Mouse (Mus musculus) limb, embryonic 15.5 days (tissue): ENCODE measurements around the gene Olfr807. TPM values are rescaled to one million over a fixed set of nuclear protein-coding genes. Genes with fewer than 3 reads are reported as not detected.

Experiments
- ATAC-seq: fragments of 200-750 bp; cut with Nextera tagmentation; 2 replicates; pipeline ENCODE4 v1.8.0; 2017; ENCODE audit warnings: low read depth, moderate TSS enrichment; ENCODE audit not compliant: insufficient number of reproducible peaks, low FRiP score, low TSS enrichment
- H3K27ac ChIP-seq: fragments of 300-500 bp; sonication (generic); 2 replicates; pipeline ENCODE4 v1.5.1; 2015; ENCODE audit warnings: moderate library complexity, mild to moderate bottlenecking, inconsistent platforms
- H3K27me3 ChIP-seq: fragments of 300-500 bp; sonication (generic); 2 replicates; pipeline ENCODE4 v1.6.1; 2015; ENCODE audit warnings: inconsistent platforms
- H3K36me3 ChIP-seq: fragments of 300-500 bp; sonication (generic); 2 replicates; pipeline ENCODE4 v1.6.1; 2015; ENCODE audit warnings: inconsistent platforms
- H3K4me1 ChIP-seq: fragments of 300-500 bp; sonication (generic); 2 replicates; pipeline ENCODE4 v1.6.1; 2015; ENCODE audit warnings: inconsistent platforms
- H3K4me2 ChIP-seq: fragments of 300-500 bp; sonication (generic); 2 replicates; pipeline ENCODE4 v1.6.1; 2015; ENCODE audit warnings: mild to moderate bottlenecking, inconsistent platforms
- H3K4me3 ChIP-seq: fragments of 300-500 bp; sonication (generic); 2 replicates; pipeline ENCODE4 v1.5.1; 2015; ENCODE audit warnings: mild to moderate bottlenecking, inconsistent platforms
- H3K9ac ChIP-seq: fragments of 300-500 bp; sonication (generic); 2 replicates; pipeline ENCODE4 v1.6.1; 2015; ENCODE audit warnings: inconsistent platforms
- H3K9me3 ChIP-seq: fragments of 300-500 bp; sonication (generic); 2 replicates; pipeline ENCODE4 v1.6.1; 2016; ENCODE audit warnings: inconsistent platforms
- WGBS: fragments of 180-500 bp; shearing (Covaris S2); methylation state at CpG from one replicate; pipeline ENCODE4 v1.1.7; 2015; 5-methylcytosine and 5-hydroxymethylcytosine counted together
- microRNA-seq: library from miRNA; unstranded; fragments of <30 nt; microRNA quantifications from one replicate; pipeline ENCODE4, GENCODE M21; 2016
- polyA plus RNA-seq: library from polyadenylated mRNA; unstranded; fragments of >200 nt; fragmentation: Nextera tagmentation; extraction: Ambion mirVana; gene quantifications from 2 replicates; pipeline ENCODE4 v1.2.1, GENCODE M21; 2015

Olfr807 gene
- not detected in 2 replicates for polyA plus RNA-seq

DNA sequence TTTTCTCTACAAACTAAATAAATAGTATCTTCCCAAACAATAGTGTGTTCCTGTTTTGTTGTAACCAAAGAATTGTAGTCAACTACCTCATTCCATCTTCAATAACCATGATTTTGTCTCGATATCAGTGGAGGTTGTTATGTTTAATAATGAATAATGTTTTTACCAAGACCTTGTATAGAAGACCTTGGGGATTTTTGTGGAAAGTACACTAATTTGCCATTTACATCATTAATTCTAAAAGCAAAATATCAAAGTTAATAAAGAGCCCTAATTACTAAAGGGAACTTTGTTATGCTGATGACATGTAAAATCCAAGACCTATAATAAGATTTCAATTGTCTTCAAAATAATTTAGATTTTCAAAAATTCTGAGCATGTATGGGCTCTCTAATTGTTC, at the start of gene Olfr807:
Olfr807 (minus strand) TSS at position 101 of the 400 bp plus-strand sequence.
- no peak within 1 kb of the TSS for H3K27ac ChIP-seq
- 81% methylated on average over 1 of the region's 1 CpGs for WGBS
- H3K4me2 ChIP-seq = no peak within 1 kb of the TSS
- H3K36me3 ChIP-seq = no peaks in the 10 kb centered on the region
- no peak for ATAC-seq
- no peak within 1 kb of the TSS for H3K9ac ChIP-seq
- H3K9me3 ChIP-seq = no peaks in the 10 kb centered on the region
- no peaks in the 10 kb centered on the region for H3K4me1 ChIP-seq
- no peaks in the 10 kb centered on the region for H3K27me3 ChIP-seq
- H3K4me3 ChIP-seq = no peak within 1 kb of the TSS

DNA sequence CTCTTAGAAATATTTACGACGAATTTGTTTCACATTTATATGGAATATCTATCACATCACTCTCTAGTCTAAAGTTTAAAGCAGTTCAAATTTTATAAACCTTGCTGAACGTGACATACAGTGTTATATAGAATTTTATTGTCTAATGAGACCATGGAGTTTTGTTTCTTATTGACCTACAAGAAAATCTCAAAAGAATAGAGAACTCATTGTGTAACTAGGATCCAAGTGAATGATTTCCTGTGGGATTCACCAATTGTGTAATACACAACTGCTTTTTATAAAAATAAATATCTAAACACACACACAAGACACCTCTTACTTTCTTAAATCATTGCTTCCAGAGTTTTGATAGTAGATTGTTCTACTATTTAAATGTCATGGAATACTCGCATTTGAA, 46.7 kb upstream of the Olfr807 start, which contains the start of gene Olfr811:
Olfr811 (minus strand) TSS at position 101 of the 400 bp plus-strand sequence.
- no peak within 1 kb of the TSS for H3K4me2 ChIP-seq
- H3K9ac ChIP-seq = no peak within 1 kb of the TSS
- ATAC-seq = no peak
- H3K4me3 ChIP-seq = no peak within 1 kb of the TSS
- 79% methylated on average over 4 of the region's 4 CpGs for WGBS
- no peak within 1 kb of the TSS for H3K27ac ChIP-seq
- H3K36me3 ChIP-seq = no peaks in the 10 kb centered on the region
- no peaks in the 10 kb centered on the region for H3K4me1 ChIP-seq
- H3K9me3 ChIP-seq = no peaks in the 10 kb centered on the region
- H3K27me3 ChIP-seq = no peaks in the 10 kb centered on the region

DNA sequence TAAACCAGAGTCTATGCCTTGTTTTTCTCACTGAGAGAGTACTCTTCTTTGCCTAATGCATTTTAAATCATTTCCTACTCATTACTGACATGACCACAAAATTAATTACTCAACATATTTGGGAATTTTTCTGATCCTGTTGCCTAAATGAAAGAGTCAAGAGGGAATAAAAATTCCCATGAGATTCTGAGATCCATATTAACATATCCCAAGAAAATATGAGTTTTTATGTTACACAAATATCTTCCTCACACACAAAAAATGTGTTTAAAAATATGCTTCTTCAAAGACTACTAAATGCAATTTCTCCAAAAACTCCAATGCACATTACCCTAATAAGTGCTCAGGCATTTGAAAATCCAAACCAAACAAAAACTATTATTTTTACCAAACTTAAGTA, 37.2 kb upstream of the Olfr807 start, which contains the start of gene Olfr810:
Olfr810 (minus strand) TSS at position 101 of the 400 bp plus-strand sequence.
- Histone ChIP-seq H3K27me3 (no peaks in the 10 kb centered on the region), H3K36me3 (no peaks in the 10 kb centered on the region), H3K9ac (no peak within 1 kb of the TSS), H3K4me2 (no peak within 1 kb of the TSS), H3K4me1 (no peaks in the 10 kb centered on the region), H3K27ac (no peak within 1 kb of the TSS), H3K4me3 (no peak within 1 kb of the TSS), H3K9me3 (no peaks in the 10 kb centered on the region)
- no peak for ATAC-seq

DNA sequence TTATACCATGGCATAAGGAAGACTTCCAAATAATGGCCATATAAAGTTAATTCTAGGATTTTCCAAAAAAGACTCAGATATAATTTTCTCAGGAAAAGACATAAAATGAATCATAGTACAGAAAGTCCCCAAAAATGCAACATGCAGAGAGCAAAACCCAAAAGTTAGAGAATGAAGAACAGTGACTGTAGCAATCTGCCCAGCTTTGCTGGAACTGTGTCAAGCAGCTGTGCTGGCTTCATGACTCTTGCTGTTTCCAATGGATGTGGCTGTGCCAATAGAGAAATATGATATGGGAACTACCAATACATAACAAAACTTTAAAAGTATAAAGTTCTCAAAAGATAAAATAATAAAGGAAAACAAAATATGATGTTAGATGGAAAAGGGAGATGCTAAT, 20.5 kb upstream of the Olfr807 start:
- Histone ChIP-seq H3K36me3 (no peaks in the 10 kb centered on the region), H3K4me1 (no peaks in the 10 kb centered on the region), H3K27me3 (no peaks in the 10 kb centered on the region), H3K4me2 (no peak overlapping the region), H3K4me3 (no peak overlapping the region), H3K9ac (no peak overlapping the region), H3K9me3 (no peaks in the 10 kb centered on the region), H3K27ac (no peak overlapping the region)
- no peak for ATAC-seq

DNA sequence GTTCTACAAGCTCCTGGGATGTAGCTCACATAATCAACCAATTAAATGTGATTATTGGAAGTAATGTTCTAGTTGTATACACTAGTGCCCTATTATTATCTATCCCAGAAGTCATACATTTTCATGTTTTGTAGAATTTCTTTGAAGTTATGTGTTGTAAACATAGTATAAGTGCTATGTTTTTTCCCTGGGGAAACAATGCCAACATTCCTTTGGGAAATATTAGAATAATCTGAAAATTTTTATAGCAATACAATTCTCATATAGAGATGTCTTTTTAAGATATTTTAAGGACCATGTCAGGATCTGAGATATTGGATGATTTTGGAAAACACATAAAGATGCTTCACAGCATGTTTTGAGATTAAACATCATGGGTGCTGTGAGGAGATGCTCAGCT, 16.7 kb upstream of the Olfr807 start, which contains the start of gene Olfr809:
Olfr809 (plus strand) TSS at position 301 of the 400 bp plus-strand sequence.
- Histone ChIP-seq H3K27ac (no peak within 1 kb of the TSS), H3K9me3 (no peaks in the 10 kb centered on the region)

DNA sequence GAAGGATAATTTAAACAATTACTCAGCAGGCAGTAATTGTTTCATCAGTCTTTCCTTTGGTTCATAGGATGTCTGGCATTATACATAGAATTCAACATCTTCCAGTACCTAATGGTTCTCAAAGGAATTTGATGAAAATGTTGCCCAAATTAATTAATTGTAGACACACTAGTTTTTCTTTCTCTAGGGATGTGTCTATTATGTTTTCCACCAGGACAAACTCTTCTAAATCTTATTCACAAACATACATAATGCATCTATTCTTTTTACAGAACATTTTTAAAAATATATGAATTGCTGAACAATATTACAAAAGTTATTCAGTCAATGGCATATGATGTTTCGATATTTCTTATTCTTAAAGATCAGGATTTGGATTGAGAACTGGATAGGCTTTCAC, 7.6 kb upstream of the Olfr807 start, which contains the start of gene Olfr808:
Olfr808 (plus strand) TSS at position 301 of the 400 bp plus-strand sequence.
- ATAC-seq = no peak
- WGBS = 88% methylated on average over 1 of the region's 1 CpGs
- Histone ChIP-seq H3K4me2 (no peak within 1 kb of the TSS), H3K27ac (no peak within 1 kb of the TSS), H3K4me3 (no peak within 1 kb of the TSS), H3K36me3 (no peaks in the 10 kb centered on the region), H3K4me1 (no peaks in the 10 kb centered on the region), H3K9me3 (no peaks in the 10 kb centered on the region), H3K9ac (no peak within 1 kb of the TSS), H3K27me3 (no peaks in the 10 kb centered on the region)

More for the DNA sequence above, 16.7 kb upstream of the Olfr807 start, which contains the start of gene Olfr809:
- Histone ChIP-seq H3K4me2 (no peak within 1 kb of the TSS), H3K9ac (no peak within 1 kb of the TSS), H3K4me1 (no peaks in the 10 kb centered on the region), H3K27me3 (no peaks in the 10 kb centered on the region), H3K4me3 (no peak within 1 kb of the TSS), H3K36me3 (no peaks in the 10 kb centered on the region)
- no peak for ATAC-seq

DNA sequence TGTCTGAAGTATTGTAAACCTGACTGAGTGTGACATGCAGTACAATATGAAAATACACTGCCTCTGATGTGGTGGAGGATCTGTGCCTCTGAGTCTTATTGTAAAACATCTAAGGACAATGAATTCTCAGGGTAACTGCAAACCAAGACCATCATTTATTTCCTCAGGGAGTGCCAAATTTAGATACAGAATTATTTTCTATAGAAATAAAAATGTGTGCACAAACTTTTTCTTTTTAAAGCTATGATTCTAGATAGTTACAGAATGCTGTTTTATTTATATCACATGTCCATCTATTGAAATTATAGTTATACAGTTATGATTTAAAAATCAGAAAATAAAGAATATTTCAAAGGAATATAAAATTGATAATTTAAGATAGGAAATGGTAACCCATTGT, 15.8 kb downstream of the Olfr807 start, which contains the start of gene Olfr806:
Olfr806 (minus strand) TSS at position 101 of the 400 bp plus-strand sequence.
- ATAC-seq = no peak
- no peak within 1 kb of the TSS for H3K4me3 ChIP-seq
- H3K9me3 ChIP-seq = no peaks in the 10 kb centered on the region
- H3K36me3 ChIP-seq = no peaks in the 10 kb centered on the region
- H3K27me3 ChIP-seq = no peaks in the 10 kb centered on the region
- no peak within 1 kb of the TSS for H3K27ac ChIP-seq
- H3K4me2 ChIP-seq = no peak within 1 kb of the TSS
- H3K4me1 ChIP-seq = no peaks in the 10 kb centered on the region
- no peak within 1 kb of the TSS for H3K9ac ChIP-seq

DNA sequence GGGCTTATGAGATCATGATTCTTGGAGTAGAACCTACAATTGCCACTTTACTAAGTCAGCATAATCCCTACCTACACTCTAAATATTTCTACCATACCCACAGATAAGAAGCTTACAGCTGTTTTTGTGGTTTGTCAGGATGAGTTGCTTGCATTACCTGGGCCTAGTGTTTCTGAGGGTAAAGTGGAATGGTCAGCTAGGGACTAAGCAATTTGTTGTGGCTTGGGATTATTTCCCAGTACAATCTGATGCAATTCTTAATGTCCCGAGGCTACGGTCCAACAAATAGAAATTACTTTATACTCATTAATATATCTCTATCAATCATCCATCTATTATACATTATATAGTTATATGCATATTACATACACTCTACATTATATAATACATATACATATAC, 28.3 kb downstream of the Olfr807 start, which contains the start of gene Olfr805:
Olfr805 (minus strand) TSS at position 101 of the 400 bp plus-strand sequence.
- no peaks in the 10 kb centered on the region for H3K36me3 ChIP-seq
- no peaks in the 10 kb centered on the region for H3K27me3 ChIP-seq
- H3K9ac ChIP-seq = no peak within 1 kb of the TSS
- 93% methylated on average over 2 of the region's 2 CpGs for whole genome bisulfite sequencing
- no peaks in the 10 kb centered on the region for H3K4me1 ChIP-seq
- H3K4me3 ChIP-seq = no peak within 1 kb of the TSS
- no peak for ATAC-seq
- no peak within 1 kb of the TSS for H3K27ac ChIP-seq
- no peaks in the 10 kb centered on the region for H3K9me3 ChIP-seq
- H3K4me2 ChIP-seq = no peak within 1 kb of the TSS

Small RNAs within 50 kb of the gene (microRNA-seq; reads per million reads assigned to microRNA genes)
- gene Gm24485 = not detected

Other genes with a start within 250 kb of the Olfr807 start
- gene Olfr791, start 236.0 kb downstream of the Olfr807 start, polyA plus RNA-seq = not detected in 2 replicates
- not detected in 2 replicates for gene Olfr792, start 218.6 kb downstream of the Olfr807 start, polyA plus RNA-seq
- gene Olfr794, start 190.1 kb downstream of the Olfr807 start, polyA plus RNA-seq = not detected in 2 replicates
- not detected in 2 replicates for gene Olfr796, start 145.2 kb downstream of the Olfr807 start, polyA plus RNA-seq
- not detected in 2 replicates for gene Olfr798, start 129.9 kb downstream of the Olfr807 start, polyA plus RNA-seq
- not detected in 2 replicates for gene Olfr799, start 120.3 kb downstream of the Olfr807 start, polyA plus RNA-seq
- not detected in 2 replicates for gene Olfr800, start 100.1 kb downstream of the Olfr807 start, polyA plus RNA-seq
- gene Olfr801, start 83.9 kb downstream of the Olfr807 start, polyA plus RNA-seq = not detected in 2 replicates
- gene Olfr802, start 69.6 kb downstream of the Olfr807 start, polyA plus RNA-seq = not detected in 2 replicates
- gene Olfr803, start 63.5 kb downstream of the Olfr807 start, polyA plus RNA-seq = not detected in 2 replicates
- gene Olfr804, start 54.6 kb downstream of the Olfr807 start, polyA plus RNA-seq = not detected in 2 replicates
- not detected in 2 replicates for gene Olfr805, start 28.4 kb downstream of the Olfr807 start, polyA plus RNA-seq
- gene Olfr806, start 15.9 kb downstream of the Olfr807 start, polyA plus RNA-seq = not detected in 2 replicates
- not detected in 2 replicates for gene Olfr808, start 7.7 kb upstream of the Olfr807 start, polyA plus RNA-seq
- not detected in 2 replicates for gene Olfr809, start 16.8 kb upstream of the Olfr807 start, polyA plus RNA-seq
- gene Olfr810, start 37.1 kb upstream of the Olfr807 start, polyA plus RNA-seq = not detected in 2 replicates
- not detected in 2 replicates for gene Olfr811, start 46.6 kb upstream of the Olfr807 start, polyA plus RNA-seq
- not detected in 2 replicates for gene Olfr812, start 88.3 kb upstream of the Olfr807 start, polyA plus RNA-seq
- not detected in 2 replicates for gene Olfr813, start 97.6 kb upstream of the Olfr807 start, polyA plus RNA-seq
- gene Olfr814, start 122.1 kb upstream of the Olfr807 start, polyA plus RNA-seq = not detected in 2 replicates
- not detected in 2 replicates for gene Olfr815, start 148.1 kb upstream of the Olfr807 start, polyA plus RNA-seq
- gene Olfr816, start 157.8 kb upstream of the Olfr807 start, polyA plus RNA-seq = not detected in 2 replicates
- gene Olfr818, start 191.3 kb upstream of the Olfr807 start, polyA plus RNA-seq = not detected in 2 replicates
- not detected in 2 replicates for gene Olfr819, start 209.5 kb upstream of the Olfr807 start, polyA plus RNA-seq
- not detected in 2 replicates for gene Olfr247, start 218.3 kb upstream of the Olfr807 start, polyA plus RNA-seq
- not detected in 2 replicates for gene Gm10310, start 227.3 kb upstream of the Olfr807 start, polyA plus RNA-seq